Mouse (Mus musculus): ENCODE data around the gene Arhgap17. TPM values are rescaled to one million over a fixed set of nuclear protein-coding genes. Genes with fewer than 3 reads are reported as not detected.

Arhgap17 gene
- polyA plus RNA-seq, 1 experiment from 2014 or later: 21.8 TPM

- H3K4me1 ChIP-seq (ENCODE audit: control insufficient read depth, insufficient read depth, low read length): peaks cover 19% of the 10 kb centered on the region
- H3K4me3 ChIP-seq (ENCODE audit: low read length): no peak overlapping the region
- H3K4me2 ChIP-seq (ENCODE audit: low read depth, low read length): no peak overlapping the region
- 90% methylated on average over 3 of the region's 3 CpGs for WGBS
- H3K36me3 ChIP-seq (ENCODE audit: control insufficient read depth, insufficient read depth, low read length): no peaks in the 10 kb centered on the region
- no peak overlapping the region for H3K9ac ChIP-seq (ENCODE audit: low read depth, low read length)
- ATAC-seq: no peak
- H3K27ac ChIP-seq (ENCODE audit: low read length): no peak overlapping the region
- H3K9me3 ChIP-seq (ENCODE audit: control insufficient read depth, low read length): no peaks in the 10 kb centered on the region
- H3K27me3 ChIP-seq (replicated peaks; ENCODE audit: control insufficient read depth, insufficient read depth, low read length): no peaks in the 10 kb centered on the region
Observed at GRCm38 (mm10) chr7:123362806-123363205, 6.9 kb downstream of the Arhgap17 start.

DNA sequence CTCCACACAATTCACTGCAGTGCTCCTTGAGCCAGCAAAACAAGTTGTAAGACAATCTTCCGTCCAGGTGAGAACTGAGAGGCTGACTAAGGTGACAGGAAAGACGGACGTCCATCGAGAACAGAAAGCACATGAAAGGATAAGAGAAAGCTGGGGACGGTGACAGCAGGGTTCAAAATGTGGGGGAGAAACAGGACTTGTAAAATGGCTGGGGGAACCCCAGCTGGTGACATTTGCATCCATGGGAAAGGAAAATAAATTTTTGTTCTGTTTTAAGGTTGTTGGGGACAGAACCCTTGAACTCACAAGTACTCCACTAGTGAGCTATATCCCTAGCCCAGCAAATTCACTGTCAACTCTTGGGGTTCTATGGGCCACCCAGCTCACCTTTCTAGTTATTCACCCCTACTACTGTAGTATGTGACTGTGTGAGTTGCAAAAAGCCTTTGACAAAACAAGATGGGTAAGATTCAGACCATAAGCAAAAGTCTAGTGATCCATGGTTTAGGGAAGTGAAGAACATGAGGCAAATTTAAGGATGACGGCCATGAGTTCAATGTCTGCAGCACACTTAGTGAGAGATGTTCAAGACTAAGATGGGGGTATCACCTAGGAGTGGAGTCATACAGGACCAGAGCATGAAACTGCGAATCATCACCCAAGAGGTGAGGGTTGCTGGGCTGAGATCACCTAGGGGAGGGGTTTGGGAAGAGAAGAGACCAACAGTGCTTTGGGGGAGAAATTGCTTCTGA is 8.3 kb downstream of the Arhgap17 start:
- H3K9me3 ChIP-seq (ENCODE audit: control insufficient read depth, low read length): no peaks in the 10 kb centered on the region
- no peak overlapping the region for H3K4me2 ChIP-seq (ENCODE audit: low read depth, low read length)
- H3K36me3 ChIP-seq (ENCODE audit: control insufficient read depth, insufficient read depth, low read length): no peaks in the 10 kb centered on the region
- H3K4me1 ChIP-seq (ENCODE audit: control insufficient read depth, insufficient read depth, low read length): peaks cover 6% of the 10 kb centered on the region; the same call in 1 of the 2 replicates
- no peak overlapping the region for H3K4me3 ChIP-seq (ENCODE audit: low read length)
- H3K27me3 ChIP-seq (replicated peaks; ENCODE audit: control insufficient read depth, insufficient read depth, low read length): no peaks in the 10 kb centered on the region
- WGBS: 86% methylated on average over 7 of the region's 7 CpGs
- no peak for ATAC-seq
- no peak overlapping the region for H3K27ac ChIP-seq (ENCODE audit: low read length)
- no peak overlapping the region for H3K9ac ChIP-seq (ENCODE audit: low read depth, low read length)

GRCm38 (mm10) chr7:123360185-123360584 is 9.5 kb downstream of the Arhgap17 start:
- Histone ChIP-seq H3K27ac (ENCODE audit: low read length) (no peak overlapping the region), H3K36me3 (ENCODE audit: control insufficient read depth, insufficient read depth, low read length) (no peaks in the 10 kb centered on the region), H3K4me1 (ENCODE audit: control insufficient read depth, insufficient read depth, low read length) (peaks cover 2% of the 10 kb centered on the region; the same call in 1 of the 2 replicates), H3K9ac (ENCODE audit: low read depth, low read length) (no peak overlapping the region), H3K4me3 (ENCODE audit: low read length) (no peak overlapping the region), H3K27me3 (replicated peaks; ENCODE audit: control insufficient read depth, insufficient read depth, low read length) (no peaks in the 10 kb centered on the region), H3K4me2 (ENCODE audit: low read depth, low read length) (no peak overlapping the region), H3K9me3 (ENCODE audit: control insufficient read depth, low read length) (no peaks in the 10 kb centered on the region)
- ATAC-seq: no peak
- 76% methylated on average over 5 of the region's 5 CpGs for WGBS

GRCm38 (mm10) chr7:123359101-123359500 is 10.6 kb downstream of the Arhgap17 start:
- H3K27ac ChIP-seq (ENCODE audit: low read length): no peak overlapping the region
- H3K4me1 ChIP-seq (ENCODE audit: control insufficient read depth, insufficient read depth, low read length): peaks cover 11% of the 10 kb centered on the region
- ATAC-seq: no peak
- H3K36me3 ChIP-seq (ENCODE audit: control insufficient read depth, insufficient read depth, low read length): no peaks in the 10 kb centered on the region
- no peak overlapping the region for H3K4me3 ChIP-seq (ENCODE audit: low read length)
- H3K9ac ChIP-seq (ENCODE audit: low read depth, low read length): no peak overlapping the region
- WGBS: 74% methylated on average over 7 of the region's 7 CpGs
- H3K27me3 ChIP-seq (replicated peaks; ENCODE audit: control insufficient read depth, insufficient read depth, low read length): no peaks in the 10 kb centered on the region
- H3K9me3 ChIP-seq (ENCODE audit: control insufficient read depth, low read length): no peaks in the 10 kb centered on the region
- H3K4me2 ChIP-seq (ENCODE audit: low read depth, low read length): no peak overlapping the region

DNA sequence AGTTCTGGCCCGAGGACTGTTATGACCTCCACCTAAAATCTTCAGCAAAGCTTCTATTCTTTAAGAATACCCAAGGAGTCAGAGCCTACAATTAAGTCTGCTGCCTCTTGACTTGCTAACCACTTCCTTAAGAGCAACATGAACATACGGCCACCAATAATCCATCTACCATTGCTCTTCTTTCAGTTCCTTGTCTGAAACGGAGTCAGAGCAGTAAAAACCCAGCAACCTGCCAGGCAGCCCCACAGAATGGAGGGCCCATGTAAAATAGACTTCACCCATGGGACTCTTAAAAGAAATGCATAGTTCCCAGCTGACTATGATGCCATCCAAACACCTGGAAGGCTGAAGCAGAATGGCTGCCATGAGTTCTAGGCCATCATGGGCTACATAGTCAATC is 13.6 kb downstream of the Arhgap17 start:
- Histone ChIP-seq H3K4me3 (ENCODE audit: low read length) (no peak overlapping the region), H3K27ac (ENCODE audit: low read length) (no peak overlapping the region), H3K9me3 (ENCODE audit: control insufficient read depth, low read length) (no peaks in the 10 kb centered on the region), H3K36me3 (ENCODE audit: control insufficient read depth, insufficient read depth, low read length) (no peaks in the 10 kb centered on the region), H3K4me2 (ENCODE audit: low read depth, low read length) (no peak overlapping the region), H3K27me3 (replicated peaks; ENCODE audit: control insufficient read depth, insufficient read depth, low read length) (no peaks in the 10 kb centered on the region), H3K4me1 (ENCODE audit: control insufficient read depth, insufficient read depth, low read length) (peaks cover 15% of the 10 kb centered on the region), H3K9ac (ENCODE audit: low read depth, low read length) (no peak overlapping the region)
- ATAC-seq: no peak
- WGBS: 82% methylated on average over 3 of the region's 3 CpGs

DNA sequence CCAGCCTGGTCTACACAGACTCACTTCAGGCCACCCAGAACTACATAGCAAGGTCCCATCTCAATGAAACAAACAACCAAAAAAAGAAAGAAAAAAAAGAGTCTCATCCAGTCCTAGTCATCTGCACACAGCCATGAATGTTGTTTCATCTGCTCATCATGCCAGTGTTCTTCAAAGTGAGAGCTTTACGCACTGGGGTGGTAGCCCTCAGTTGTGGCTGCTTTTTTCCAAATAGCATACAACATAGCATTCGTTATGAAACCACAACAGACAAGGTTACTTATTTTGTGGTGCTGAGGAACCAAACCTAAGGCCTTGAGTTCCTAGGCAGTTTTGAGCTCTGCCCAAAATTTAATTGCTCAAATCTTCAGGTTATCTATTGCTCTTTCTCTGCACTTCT is 14.9 kb downstream of the Arhgap17 start:
- no peak for ATAC-seq
- no peak overlapping the region for H3K4me3 ChIP-seq (ENCODE audit: low read length)
- no peaks in the 10 kb centered on the region for H3K36me3 ChIP-seq (ENCODE audit: control insufficient read depth, insufficient read depth, low read length)
- peaks cover 16% of the 10 kb centered on the region for H3K4me1 ChIP-seq (ENCODE audit: control insufficient read depth, insufficient read depth, low read length)
- H3K27me3 ChIP-seq (replicated peaks; ENCODE audit: control insufficient read depth, insufficient read depth, low read length): no peaks in the 10 kb centered on the region
- no peak overlapping the region for H3K27ac ChIP-seq (ENCODE audit: low read length)
- 93% methylated on average over 2 of the region's 2 CpGs for WGBS
- no peak overlapping the region for H3K9ac ChIP-seq (ENCODE audit: low read depth, low read length)
- H3K9me3 ChIP-seq (ENCODE audit: control insufficient read depth, low read length): no peaks in the 10 kb centered on the region
- H3K4me2 ChIP-seq (ENCODE audit: low read depth, low read length): no peak overlapping the region

- H3K4me1 ChIP-seq (ENCODE audit: control insufficient read depth, insufficient read depth, low read length): peaks cover 19% of the 10 kb centered on the region
- WGBS: 79% methylated on average over 5 of the region's 5 CpGs
- no peak overlapping the region for H3K4me3 ChIP-seq (ENCODE audit: low read length)
- no peaks in the 10 kb centered on the region for H3K9me3 ChIP-seq (ENCODE audit: control insufficient read depth, low read length)
- no peak overlapping the region; the same call in 1 of the 2 replicates for H3K27ac ChIP-seq (ENCODE audit: low read length)
- H3K9ac ChIP-seq (ENCODE audit: low read depth, low read length): no peak overlapping the region
- H3K27me3 ChIP-seq (replicated peaks; ENCODE audit: control insufficient read depth, insufficient read depth, low read length): no peaks in the 10 kb centered on the region
- H3K36me3 ChIP-seq (ENCODE audit: control insufficient read depth, insufficient read depth, low read length): no peaks in the 10 kb centered on the region
- H3K4me2 ChIP-seq (ENCODE audit: low read depth, low read length): peak overlapping the region; percentile 21; the same call in 1 of the 2 replicates
- peak; percentile 20 for ATAC-seq
Observed at GRCm38 (mm10) chr7:123354392-123354791, 15.3 kb downstream of the Arhgap17 start.

DNA sequence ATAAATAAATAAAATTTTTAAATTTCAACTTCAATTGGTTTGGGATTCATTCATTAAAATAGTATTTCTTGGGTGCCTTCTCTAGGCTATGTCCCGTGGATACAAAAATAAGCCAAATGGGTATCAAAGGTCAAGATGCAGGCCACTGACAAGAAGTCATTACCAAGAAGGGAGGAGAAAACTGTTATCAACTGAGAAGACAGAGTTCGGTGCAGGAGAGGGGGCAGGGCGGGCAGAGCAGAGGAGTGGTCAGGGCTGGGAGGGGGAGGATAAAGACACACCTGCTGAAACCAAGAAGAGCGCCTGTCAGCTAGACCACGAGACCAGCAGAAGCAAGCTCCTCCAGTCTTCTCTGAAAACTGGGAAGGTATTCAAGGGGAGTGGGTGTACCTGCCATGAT is 15.8 kb downstream of the Arhgap17 start:
- peak overlapping the region; percentile 21; the same call in 1 of the 2 replicates for H3K4me2 ChIP-seq (ENCODE audit: low read depth, low read length)
- 60% methylated on average over 5 of the region's 5 CpGs for WGBS

GRCm38 (mm10) chr7:123353081-123353480 is 16.6 kb downstream of the Arhgap17 start:
- no peak overlapping the region for H3K4me3 ChIP-seq (ENCODE audit: low read length)
- WGBS: 96% methylated on average over 4 of the region's 4 CpGs
- ATAC-seq: no peak
- no peak overlapping the region for H3K27ac ChIP-seq (ENCODE audit: low read length)
- H3K9ac ChIP-seq (ENCODE audit: low read depth, low read length): no peak overlapping the region
- H3K4me1 ChIP-seq (ENCODE audit: control insufficient read depth, insufficient read depth, low read length): peaks cover 19% of the 10 kb centered on the region
- H3K36me3 ChIP-seq (ENCODE audit: control insufficient read depth, insufficient read depth, low read length): no peaks in the 10 kb centered on the region
- no peaks in the 10 kb centered on the region for H3K27me3 ChIP-seq (replicated peaks; ENCODE audit: control insufficient read depth, insufficient read depth, low read length)
- no peak overlapping the region for H3K4me2 ChIP-seq (ENCODE audit: low read depth, low read length)
- no peaks in the 10 kb centered on the region for H3K9me3 ChIP-seq (ENCODE audit: control insufficient read depth, low read length)

More for the DNA sequence above, 15.8 kb downstream of the Arhgap17 start:
- Histone ChIP-seq H3K4me3 (ENCODE audit: low read length) (no peak overlapping the region), H3K27ac (ENCODE audit: low read length) (no peak overlapping the region; the same call in 1 of the 2 replicates), H3K9me3 (ENCODE audit: control insufficient read depth, low read length) (no peaks in the 10 kb centered on the region), H3K27me3 (replicated peaks; ENCODE audit: control insufficient read depth, insufficient read depth, low read length) (no peaks in the 10 kb centered on the region), H3K4me1 (ENCODE audit: control insufficient read depth, insufficient read depth, low read length) (peaks cover 19% of the 10 kb centered on the region), H3K36me3 (ENCODE audit: control insufficient read depth, insufficient read depth, low read length) (no peaks in the 10 kb centered on the region), H3K9ac (ENCODE audit: low read depth, low read length) (no peak overlapping the region)
- peak; percentile 86 for ATAC-seq
